Mouse (Mus musculus) erythroblast, adult 5-6 weeks (primary cell): ENCODE data around the gene Il15. TPM values are rescaled to one million over a fixed set of nuclear protein-coding genes. Genes with fewer than 3 reads are reported as not detected.

ENCODE experiments used
- ATAC-seq: replicated peaks from 2 replicates; pipeline ENCODE4 v1.8.0; 2016; ENCODE audit warnings: moderate number of reproducible peaks, mild to moderate bottlenecking, moderate TSS enrichment, inconsistent platforms; ENCODE audit not compliant: poor library complexity, low FRiP score, severe bottlenecking
- total RNA-seq, 2 experiments: library from RNA; stranded (forward) in 1 of 2; stranded (reverse) in 1 of 2; fragments of 150-400 nt in 1 of 2; fragments of 200-764, 138-1000 nt in 1 of 2; gene quantifications; 2 replicates each; pipeline versions ENCODE4 v1.2.3 to v1.2.4; 2015 to 2017; ENCODE audit warnings: low replicate concordance in 2 of 2

The Il15 gene
- total RNA-seq, 2 experiments from 2014 or later = 7.0 to 31.1 TPM

DNA sequence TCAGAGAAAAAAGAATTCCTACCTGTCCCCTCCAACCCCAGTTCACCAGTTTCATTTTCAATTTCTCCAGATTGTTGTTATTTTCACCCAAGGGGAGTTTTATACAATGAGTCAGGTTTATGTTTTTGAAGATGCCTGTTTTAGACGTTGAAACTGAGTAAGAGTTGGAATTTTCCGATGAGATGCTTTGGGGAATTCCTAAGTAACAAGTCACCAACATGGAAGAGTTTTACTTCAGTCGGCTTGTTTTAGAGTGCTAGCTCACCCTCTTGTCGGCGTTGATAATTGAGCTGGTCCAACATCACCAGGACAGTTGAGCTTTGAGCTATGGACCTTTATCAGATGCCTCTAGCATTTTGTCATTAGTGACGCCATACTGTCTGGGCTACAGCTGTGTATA, 30.2 kb downstream of the Il15 start:
- ATAC-seq = no peak

DNA sequence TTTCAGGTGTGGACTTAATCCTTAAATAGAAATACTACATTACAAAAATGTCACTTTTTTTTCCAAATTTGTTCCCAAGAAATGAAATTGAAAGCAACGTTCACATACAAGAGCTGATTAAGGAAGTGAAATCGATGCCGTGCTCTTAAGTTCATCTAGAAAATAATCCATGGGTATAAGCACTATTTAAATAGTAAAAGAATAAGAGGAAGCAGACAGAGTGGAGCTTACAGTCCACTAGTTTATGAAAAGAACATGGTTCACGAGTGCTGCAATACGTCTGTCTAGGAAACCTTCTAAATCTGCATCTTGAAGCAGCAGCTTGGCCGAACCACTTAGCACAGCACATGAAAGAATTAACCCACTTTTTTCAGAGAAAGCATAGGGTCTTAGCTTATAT, 32.4 kb downstream of the Il15 start:
- no peak for ATAC-seq

DNA sequence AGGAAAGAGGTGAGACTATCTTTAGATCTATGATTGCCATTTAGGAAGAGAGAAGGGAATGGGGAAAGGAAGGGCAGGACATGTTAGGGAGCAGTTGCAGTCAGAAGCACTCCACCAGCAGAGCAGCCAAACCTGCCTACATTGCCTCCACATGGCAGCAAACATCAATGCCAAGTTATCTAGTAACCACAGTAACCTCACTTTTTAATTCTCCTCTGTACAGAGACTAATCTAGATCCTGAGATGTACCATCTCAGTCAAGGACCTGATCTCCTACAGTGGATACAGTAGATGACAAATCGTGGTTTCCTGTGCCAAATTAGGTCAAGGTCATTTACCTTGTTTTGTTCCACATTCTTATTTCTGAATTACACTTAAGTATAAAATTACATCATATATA, 42.0 kb downstream of the Il15 start:
- no peak for ATAC-seq

DNA sequence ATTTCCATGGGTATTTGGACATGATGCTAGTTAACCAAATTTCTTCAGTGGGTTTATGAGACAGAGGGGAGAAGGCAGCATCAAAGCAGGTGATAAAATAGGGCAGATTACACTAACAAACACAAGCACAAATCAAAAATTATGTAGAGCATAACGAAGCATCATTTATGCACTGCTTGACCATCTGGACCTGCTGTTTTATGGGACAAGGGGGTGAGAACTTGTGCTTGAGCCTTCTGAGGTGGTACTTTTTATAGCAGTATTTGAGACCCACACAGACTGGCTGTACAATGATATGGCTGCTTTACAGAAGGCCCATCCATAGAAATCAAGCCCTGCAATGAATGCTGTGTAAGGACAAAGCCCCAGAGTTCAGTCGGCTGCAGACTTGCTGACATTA, 46.9 kb downstream of the Il15 start:
- ATAC-seq = no peak

DNA sequence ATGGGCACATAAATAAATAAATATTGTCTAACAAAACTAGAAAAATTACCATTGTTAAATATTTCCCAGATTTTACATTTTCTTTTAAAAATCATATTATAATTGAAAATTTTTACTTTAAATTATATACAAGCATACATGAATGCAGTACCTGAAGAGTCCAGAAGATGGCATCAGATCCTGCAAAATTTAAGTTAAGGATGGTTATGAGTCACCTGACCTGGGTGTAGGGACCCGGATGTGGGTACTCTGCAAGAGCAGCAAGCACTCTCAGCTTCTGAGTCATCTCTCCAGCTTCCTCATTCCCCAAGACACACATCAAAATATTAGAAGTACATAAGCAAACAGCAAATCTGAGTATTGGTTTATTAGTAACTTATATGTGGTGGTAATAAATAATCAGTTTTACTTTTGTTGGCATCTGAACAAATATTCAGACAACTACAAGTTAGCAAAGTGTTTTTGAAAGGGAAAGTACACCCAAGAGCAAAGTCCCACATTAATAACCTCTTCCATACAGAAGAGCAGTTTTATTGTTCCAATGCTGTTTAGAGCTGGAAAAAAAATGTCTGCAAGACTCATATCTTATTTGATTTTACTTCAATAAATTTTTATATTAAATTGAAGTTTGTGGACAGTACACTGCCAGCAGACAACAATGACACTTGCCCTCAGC, 51.6 kb downstream of the Il15 start:
- ATAC-seq = no peak

DNA sequence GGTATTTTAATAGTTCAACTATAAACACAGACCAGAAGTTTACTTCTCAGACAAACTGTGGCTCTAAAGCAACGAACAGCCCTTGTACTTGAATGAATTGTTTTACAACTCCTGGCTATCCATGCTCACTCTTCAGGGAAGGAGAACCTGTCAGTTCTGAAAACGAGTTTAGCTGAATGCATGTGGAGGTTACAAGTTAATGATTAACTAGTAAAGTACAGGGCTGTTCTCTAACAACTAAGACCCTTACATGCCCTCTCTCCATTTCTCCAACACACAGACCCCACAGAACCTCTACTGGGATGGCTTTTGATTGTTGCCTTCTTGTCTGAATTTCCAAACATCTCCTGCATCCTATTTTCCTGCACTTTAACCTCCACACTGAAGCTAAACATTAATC, 53.7 kb downstream of the Il15 start:
- no peak for ATAC-seq

DNA sequence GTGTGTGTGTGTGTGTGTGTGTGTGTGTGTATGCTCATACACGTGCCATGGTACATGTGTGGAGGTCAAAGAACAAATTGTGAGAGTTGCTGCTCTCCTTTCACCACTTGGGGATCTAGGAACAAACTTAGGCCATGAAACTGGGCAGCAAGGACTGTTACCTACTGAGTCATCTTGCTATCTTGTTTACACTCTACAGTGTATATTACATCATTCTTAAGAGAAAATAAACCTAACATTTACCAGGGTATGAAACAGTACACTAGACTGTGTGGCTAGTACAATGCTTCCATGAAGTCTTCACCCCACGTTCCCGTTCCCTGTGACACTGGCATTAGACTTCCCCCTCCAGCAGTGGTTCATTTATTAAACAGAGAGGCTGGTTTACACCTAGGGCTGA, 56.5 kb downstream of the Il15 start:
- no peak for ATAC-seq

DNA sequence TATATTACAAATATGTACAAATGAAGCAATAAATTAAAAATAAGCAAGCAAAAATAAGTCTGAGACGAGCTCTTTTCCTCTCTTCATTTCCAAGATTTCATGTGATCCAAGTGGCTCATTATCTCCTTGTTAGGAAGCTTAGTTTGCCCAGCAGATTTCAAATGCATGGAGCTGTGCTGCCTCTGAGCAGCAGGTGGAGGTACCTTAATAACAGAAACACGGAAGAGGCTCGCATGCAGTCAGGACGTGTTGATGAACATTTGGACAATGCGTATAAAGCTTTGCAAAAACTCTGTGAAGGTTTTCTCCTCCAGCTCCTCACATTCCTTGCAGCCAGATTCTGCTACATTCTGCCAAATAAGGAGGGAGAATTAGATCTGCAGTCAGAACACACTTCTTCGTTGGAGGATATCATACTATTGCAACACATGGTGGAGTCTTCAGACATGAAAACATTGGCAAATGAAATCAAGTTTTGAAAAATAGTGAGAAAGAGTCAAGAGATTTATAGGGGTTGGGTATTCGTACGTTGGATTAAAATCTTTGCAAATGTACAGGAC, 71.3 kb downstream of the Il15 start:
- ATAC-seq = no peak

DNA sequence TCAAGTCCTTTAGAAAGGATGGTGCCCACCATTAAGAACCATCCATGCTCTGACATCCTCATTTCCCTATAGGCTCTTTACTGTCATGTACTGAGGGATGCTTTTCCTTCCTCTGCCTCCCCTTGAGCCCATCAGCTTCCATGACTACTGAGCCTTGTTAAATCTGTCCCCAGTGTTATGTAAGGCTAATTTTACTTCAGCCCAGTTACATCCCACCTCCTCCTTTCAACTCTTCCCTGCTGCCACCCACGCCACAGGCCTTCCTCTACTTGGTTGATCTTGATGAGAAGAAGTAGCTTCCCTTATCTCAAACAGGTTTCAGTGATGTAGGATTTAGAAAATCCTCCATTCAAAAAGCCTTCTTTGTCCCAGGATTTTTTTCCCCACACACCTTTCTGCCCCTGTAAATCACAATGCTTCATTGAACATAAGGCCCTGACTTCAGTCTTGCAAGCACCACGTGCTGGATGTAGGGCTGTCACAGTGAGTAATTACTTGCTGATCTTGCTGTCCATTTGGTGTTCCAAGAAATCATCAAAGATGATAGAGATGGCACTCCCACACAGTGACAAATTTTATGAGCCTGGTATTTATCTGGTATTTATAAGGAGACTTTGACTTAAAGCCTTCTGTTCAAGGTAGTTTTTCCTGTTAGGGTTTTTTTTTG, 74.9 kb downstream of the Il15 start:
- no peak for ATAC-seq

DNA sequence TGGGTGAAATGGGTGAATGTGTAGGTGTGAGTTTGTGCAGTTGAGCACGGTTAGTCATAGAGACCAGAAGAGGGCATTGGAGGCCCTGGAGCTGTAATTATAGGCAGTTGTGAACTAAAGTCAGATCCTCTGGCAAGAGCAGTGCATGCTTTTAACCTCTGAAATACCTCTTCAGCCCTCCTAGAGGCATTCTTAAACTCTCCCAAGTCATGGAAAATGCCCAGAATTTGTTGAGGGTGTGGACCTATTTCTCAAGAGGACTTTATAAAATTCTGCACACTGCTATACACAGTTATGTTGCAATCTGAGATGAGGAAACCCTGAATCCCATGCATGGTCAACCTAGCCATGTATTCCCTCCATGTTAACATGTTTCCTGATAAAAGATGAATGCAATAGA, 77.0 kb downstream of the Il15 start:
- no peak for ATAC-seq

DNA sequence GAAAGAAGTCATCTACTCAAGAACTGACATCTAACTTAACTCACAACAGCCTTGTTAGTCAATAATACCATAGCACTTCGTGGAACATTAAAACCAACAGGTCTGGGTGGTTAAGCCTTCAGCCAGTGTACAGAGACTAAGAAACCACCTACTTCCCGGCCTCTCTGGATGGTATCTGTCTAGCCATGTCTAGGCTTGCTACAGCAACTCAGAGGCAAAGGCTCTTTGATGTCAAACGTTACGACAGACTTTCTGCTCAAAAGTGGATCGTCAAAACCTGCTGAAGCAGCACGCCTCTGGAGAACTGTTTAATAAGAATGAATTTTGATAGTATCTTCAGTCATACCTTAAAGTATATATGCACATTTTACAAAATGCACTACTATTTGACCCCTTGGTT, 77.4 kb downstream of the Il15 start:
- ATAC-seq = no peak

DNA sequence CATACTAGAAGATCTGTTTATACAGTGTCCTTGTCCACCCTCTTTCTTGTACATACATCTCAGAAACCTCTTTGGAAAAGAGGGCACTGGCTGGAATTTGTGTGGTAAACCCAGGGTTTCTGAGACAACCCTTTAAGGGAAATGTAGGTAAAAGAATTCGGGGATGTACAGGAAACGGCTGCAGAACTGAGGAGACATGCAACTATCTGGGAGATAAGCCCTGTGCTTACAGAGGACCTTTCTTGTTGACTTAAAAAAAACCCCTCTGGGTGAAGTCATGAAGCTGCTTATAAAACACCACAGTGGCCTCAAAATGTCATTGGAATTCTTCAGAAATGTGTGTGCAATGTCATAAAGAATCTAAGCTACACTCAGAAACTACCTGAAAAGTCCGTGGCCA, 85.6 kb downstream of the Il15 start:
- no peak for ATAC-seq

DNA sequence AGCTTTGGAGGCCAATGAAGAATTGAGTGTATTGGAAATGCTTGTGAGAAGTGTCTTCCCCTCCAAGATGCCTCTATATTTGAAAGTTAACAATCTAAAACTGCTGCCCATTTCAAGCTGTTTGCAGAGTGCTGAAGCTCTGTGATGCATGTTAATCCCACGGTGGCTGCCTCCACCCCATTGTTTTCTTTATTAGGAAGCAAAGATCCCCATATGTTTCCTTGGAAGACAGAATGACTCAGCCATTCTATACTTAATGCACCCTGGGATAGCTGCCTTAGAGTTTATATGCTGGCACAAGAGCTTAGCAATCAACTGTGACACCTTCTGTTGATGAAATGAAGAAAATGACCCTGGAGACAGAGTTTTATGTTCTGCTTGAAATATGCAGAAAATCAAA, 96.6 kb downstream of the Il15 start:
- ATAC-seq = no peak

DNA sequence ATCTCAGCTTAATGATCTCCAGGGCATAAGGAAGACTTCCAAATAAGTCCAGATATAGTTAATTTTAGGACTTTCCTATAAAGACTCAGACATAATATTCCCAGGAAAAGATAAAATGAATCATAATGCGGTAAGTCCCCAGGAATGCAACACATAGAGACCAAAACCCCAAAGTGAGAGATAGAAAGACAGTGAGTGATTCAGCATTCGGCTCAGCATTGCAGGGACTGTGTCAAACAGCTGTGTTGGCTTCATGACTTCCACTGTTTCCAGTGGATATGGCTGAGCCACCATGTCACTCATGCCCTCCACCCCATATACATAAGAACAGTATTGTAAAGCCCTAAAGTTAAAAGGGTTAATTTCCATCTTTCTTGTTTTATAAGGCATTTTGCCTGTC, 106.8 kb downstream of the Il15 start:
- no peak for ATAC-seq

DNA sequence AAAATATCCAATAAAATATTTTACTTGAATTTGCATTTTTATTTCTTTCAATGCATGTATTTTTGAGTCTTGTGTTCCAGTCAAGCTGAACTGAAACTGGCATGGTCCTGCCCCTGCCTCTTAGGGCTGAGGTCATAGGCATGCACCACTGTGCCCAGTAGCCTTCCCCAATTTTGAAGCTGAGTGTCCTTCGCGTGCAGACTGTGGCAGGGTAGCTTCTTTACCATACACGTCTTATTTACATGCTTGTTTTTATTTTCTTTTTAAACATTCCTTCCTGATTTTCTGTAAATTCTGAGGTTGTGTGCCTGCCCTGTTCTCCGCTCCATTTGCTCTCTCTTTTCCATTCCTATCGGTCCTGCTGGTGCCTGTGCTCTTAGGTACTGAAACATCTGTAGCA, 111.4 kb downstream of the Il15 start:
- ATAC-seq = no peak

DNA sequence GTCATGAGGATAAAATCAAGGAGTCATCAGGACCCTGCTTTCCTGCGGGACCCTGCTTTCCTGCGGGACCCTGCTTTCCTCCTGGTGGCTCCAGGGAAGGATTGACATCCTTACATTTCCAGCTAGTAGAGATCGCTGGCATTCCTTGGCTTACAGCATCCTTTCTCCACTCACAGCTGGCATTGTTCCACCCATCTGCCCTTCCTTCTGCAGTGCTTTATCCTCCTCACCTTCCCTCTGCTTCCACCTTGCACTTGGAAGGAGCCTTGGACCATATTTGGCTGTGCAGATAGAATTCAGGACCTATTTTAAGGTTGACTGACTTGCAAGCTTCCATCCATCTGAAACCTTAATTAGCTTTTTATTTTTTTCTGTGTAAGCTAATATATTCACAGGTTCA, 117.2 kb downstream of the Il15 start:
- no peak for ATAC-seq

DNA sequence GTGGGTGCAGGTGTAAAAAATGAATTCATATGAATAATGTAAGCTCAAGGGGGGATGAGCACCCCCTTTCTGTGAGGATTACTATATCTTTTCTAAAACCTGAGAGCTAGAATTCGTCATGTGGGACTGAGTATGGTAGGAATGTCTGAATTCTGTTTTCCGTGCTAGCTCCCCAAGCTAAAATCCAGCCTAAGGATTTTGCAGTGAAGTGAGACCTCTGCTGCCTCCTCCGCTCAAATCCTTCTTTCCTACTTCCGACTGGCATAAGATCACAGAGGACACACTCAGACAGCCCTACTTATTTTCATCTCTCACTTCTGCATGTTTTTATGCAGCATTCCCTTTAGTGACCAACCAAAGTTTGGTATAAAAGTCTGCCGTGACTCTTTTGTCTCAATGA, 121.0 kb downstream of the Il15 start:
- ATAC-seq = no peak
